Mouse (Mus musculus): ENCODE results near the gene Sf3b6.

The Sf3b6 gene

DNA sequence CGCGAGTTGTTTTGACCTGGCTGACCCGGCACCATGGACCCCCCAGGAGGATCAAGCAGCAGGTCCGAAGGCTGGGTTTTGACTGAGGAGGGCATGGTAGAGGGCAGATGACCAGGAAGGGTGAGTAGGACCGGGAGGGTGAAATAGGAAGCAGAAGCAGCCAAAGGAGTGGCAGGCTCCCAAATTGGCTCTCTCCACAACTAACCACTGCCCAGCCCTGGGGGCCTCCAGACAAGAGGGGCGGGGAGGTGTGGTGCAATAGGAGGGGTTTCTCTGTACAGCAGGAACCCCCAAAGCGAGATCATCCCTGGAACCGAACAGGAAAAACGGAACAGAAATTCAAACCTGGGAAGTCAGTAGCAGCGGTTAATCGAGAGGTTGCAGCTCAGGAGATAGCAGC lies 23.4 kb downstream of the Sf3b6 start:
- no peak for DNase-seq (ENCODE audit: low read depth, low spot score)

DNA sequence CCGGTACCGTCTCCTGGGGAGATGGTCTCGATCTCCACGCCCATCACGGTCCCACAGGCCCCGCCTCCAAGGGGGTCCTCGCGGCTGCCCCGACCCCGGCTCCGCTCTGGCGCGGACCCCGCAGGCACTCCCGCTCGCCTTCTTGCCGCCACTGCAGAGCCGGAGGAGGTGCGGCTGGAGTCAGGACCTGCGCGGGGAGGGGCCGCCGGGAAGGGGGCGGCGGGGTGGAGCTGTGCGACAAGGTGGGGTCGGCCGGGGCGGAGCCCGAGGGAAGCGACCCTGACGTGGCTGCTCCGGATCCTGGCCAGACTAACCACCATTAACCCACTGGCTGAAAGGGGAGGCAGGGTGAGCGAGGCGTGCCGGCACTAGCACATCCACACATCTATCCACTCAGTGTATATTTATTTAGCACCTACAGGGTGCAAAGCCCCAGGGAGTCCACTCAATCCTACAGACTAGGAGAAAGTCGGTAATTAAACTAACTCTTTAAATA lies 24.1 kb downstream of the Sf3b6 start, which contains the start of gene Fkbp1b:
TSS of gene Fkbp1b (minus strand) at position 200 of the 496 bp plus-strand sequence.
- DNase-seq (ENCODE audit: low read depth, low spot score), result peak; percentile 56

DNA sequence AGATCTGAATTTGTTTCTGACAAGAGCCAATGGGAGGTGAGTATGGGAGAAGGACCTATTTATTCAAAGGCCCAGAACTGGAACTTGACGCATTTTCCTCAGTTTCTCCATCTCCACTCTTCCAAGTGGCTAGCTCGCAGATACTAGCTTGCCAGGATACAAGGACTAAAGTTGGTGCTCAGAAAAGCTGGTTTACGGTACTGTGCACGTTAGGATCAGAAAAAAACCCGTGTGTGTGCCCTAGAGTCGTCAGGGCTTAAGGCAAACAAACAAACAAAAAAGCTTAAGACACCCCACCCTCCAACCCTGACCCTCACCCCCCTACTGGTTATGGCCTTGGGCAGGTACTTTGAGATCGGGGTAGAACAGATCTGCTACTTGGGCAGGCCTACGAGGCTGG lies 25.1 kb downstream of the Sf3b6 start:
- no peak for DNase-seq (ENCODE audit: low read depth, low spot score)

DNA sequence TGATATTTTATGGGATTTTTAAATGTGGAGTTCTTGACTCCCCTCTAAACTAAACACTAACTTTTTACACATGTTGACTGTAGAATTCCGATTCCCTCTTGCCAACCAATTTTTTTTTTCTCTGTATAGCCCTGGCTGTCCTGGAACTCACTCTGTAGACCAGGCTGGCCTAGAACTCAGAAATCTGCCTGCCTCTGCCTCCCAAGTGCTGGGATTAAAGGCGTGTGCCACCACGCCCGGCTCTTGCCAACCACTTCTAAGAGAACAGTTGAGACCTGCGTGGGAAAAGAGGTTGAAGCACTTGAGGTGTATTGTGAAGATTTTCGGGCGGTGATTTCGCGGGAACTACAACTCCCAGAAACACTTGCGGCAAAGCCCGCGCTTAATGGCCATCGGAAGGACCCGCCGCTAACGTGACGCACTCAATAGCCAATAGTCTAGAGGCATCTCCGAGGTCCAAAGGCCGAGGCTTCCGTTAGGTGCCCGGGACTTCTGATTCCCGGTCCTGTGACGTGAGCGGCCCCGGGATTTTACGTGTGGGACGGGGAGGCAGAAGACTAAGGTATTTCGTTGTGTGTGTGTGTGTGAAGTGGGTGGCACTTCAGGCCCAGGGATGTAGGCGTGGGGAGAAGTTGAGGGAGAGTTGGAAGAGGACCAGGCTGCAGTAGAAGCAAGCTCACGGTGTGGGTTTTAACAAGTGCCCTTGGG lies 25.7 kb downstream of the Sf3b6 start, which contains the start of gene Wdcp:
TSS of gene Wdcp (plus strand) at position 414 of the 708 bp plus-strand sequence.
- DNase-seq (ENCODE audit: low read depth, low spot score), result peak; percentile 74

DNA sequence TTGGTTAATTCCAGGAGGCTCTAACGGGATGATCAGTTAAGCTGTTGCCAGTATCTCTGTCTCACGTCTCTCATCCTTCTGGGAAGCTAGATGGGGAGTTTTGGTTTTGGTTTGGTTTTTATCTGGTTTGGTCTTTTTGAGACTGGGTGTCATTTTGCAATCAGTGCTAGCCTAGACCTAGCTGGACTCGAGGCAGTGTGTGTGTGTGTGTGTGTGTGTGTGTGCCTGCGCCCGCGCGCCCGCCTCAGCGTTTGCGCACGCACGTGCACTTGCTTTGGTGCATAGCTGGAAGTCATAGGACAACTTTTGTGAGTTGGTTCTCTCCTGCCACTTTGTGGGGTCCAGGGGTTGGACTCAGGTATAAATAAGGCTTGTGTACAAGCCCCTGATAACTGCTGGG lies 26.4 kb downstream of the Sf3b6 start:
- no peak for DNase-seq (ENCODE audit: low read depth, low spot score)

DNA sequence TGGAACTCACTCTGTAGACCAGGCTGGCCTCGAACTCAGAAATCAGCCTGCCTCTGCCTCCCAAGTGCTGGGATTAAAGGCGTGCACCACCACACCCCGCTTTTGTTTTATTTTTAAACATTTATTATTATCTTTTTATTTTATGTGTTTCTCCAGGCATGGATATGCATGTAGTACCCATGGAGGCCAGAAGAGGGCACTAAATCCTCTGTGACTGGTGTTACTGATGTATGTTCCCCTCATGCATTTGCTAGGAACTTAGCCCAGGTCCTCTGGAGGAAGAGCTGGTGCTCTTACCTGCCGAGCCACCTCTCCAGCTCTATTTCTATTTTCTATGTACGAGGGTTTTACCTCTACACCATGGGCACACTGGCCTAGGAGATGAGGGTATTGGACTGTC lies 38.8 kb downstream of the Sf3b6 start:
- no peak for DNase-seq (ENCODE audit: low read depth, low spot score)

DNA sequence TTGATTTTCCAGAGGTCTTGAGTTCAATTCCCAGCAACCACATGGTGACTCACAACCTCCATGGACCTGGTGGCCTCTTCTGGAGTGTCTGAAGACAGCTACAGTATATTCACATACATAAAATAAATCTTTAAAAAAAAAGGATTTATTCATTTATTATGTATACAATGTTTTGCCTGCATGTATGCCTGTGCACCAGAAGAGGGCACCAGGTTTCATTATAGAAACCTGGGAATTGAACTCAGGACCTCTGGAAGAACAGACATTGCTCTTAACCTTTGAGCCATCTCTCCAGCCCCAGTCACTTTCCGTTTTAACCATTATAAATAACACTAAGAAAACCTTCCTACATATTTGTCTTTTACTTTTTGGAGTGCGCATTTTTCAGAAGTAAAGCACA lies 39.5 kb downstream of the Sf3b6 start:
- no peak for DNase-seq (ENCODE audit: low read depth, low spot score)

DNA sequence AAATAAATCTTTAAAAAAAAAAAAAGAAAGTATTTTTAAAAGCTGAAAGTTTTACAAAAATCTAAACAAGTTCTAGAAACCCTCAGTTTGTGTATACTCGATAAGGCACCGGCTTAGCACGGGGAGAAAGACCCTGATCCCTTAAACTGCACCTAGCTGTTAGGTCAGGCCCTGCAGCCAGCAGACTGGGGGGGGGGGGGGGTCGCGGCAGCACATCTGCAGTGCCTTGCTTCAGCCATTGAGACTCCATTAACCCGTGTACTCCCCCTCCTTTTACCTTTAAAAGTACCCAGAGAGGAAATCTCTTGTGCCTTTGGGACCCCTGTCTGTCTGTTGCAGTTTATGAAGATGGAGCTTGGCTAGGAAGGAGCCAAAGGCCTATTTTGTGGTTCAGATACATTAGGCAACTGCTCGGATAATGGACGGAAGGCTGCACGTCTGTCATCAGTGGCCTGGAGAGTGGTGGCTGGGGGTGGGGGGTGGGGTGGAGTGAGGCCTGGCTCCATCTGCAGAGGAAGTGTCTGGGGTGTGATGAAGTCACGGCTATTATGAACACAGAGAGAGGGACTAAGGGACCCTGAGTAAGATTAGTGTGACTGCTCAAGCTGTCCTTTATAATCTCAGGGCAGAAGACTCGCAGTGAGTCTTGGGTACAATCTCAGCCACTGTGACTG lies 42.0 kb downstream of the Sf3b6 start:
- no peak for DNase-seq (ENCODE audit: low read depth, low spot score)

DNA sequence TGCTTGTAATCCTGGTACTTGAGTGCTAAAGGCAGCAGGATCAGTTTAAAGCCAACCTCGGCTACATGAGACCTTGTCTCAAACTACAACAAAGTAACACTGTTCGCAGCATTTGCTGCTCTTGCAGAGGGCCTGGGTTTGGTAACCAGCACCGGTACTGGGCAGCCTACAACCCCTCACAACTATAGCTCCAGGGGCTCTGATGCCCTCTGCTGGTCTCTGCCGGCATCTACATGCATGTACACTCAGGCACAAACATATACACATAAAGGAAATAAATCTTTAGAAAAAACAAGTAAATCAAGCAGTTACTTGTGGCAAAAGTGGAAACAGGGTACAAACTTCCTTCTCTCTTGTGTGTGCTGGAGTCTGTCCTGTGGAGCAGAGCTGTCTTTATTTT lies 45.3 kb downstream of the Sf3b6 start:
- DNase-seq (ENCODE audit: low read depth, low spot score), result no peak

DNA sequence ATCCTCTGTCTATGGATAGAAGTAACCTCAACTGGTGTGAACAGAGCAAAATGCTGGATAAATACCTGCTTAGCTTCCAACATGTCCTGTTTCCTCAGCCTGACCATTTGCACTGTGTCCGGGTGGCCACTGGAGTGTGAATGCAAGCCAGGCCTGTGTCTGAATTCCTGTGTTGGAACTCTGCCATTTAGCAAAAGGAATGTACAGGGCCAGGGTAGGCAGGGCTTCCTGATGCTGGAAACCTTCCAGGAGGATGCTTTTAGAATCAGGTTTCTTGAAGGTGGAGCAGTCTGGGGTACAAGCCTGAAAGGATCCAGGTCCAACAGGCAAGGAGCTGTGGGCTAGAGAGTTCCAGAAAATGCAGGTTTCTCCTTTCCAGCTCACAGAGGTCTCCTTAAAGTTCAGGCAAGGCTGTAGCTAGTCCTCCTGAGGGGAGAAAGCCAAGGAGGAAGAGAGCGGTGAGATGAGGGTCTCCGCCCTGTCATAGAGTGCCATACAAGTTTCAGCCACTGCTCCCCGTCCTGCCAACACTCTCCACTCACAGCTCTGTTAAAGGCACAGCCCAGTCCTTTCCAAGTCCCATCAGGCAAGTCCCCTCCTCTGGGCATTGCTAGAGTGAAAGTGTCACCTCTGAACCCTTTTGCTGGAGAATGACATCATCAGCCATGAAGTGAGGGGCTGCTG lies 46.5 kb downstream of the Sf3b6 start:
- no peak for DNase-seq (ENCODE audit: low read depth, low spot score)

DNA sequence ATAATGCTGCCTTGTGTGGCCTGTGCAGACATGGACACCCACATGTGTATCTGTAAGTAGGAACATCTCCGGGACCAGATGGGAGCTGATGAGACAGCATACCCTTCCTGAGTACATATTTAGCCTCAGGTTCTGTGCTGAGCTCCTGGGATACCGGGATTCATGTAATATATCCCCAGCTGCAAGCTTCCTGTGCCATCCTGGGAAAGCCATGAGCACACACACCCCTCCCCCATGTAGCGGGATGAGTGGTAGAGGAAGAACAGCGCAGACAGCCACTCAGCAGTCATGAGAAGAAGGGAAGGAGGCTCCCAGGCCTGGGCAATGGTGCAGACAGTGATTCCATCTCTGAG lies 47.0 kb downstream of the Sf3b6 start:
- DNase-seq (ENCODE audit: low read depth, low spot score), result no peak

DNA sequence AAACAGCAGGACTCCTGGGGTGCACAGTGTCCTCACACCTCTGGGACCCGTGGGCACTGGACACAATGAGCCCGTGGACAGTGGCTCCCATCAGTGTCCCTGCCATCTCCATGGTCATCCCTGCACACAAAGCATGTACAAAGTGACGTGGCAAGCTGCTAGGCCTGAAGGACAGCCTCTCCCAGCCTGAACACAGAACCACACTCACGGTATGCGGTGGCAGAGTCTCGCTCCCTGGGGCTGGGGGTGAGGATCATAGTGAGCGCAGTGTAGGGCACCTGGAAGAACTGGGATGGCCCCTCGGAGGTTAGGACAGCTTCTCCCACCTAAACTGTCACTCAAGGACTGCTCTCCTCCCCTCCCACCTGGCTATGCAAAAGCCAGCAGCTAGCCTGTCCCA lies 51.6 kb downstream of the Sf3b6 start:
- DNase-seq (ENCODE audit: low read depth, low spot score), result no peak

DNA sequence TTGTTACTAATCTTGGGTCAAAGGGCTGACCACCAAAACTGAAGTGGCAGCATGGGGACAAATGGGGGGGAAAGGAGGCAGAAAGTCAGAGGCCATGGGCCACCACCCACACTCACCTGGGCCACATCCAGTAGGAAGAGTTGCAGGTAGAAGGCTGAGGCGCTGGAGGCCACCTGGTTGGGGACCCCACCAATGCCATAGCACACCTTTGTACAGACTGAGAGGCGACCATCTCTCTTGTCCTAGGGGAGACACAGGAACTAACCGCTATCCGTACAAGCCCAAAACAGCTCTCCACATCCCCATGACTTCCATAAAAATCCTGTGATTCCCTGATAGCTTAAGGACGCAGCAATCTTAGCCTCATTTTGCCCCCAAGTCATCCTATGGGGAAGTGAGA lies 53.9 kb downstream of the Sf3b6 start:
- DNase-seq (ENCODE audit: low read depth, low spot score), result no peak

DNA sequence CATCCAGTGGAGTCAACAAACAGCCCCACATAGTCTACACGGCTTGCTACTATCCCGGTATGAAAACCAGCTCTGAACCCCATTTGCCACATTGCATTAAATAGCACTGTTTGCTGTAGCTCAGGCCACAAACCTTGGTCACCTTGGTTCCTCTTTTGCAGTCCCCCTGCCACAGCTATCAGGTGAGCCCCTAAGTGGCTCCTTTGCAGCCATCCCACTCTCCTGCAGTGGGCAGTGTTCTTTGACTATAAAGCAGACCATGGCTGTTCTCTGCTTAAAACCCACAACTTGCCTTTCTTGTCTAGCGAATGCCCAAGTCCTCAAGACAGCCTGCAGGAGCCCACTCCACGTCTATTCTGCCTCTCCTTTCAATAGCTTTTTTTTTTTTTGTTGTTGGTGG lies 54.9 kb downstream of the Sf3b6 start:
- DNase-seq (ENCODE audit: low read depth, low spot score), result no peak

DNA sequence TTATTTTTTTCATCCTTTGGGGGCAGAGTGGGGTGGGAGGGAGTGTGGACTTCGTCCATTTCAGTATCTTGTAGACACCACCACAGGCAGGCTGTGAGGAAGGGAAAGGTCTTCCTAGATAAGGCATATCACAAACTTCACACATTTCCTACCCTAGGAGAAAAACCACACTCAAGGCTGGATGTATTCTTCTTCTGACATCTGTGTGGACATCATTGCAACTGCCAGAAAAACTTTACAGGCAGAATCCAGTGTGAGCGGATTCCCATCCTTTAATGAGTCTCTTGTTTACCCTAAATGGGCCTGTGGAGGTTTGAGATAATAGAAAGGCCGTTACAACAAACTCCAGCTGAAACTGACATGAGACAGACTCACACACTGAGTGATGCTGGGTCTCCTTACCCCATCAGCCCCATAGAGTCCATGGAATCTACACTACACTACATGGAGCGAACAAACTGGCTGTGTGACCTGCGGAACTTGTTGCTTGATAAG lies 55.7 kb downstream of the Sf3b6 start:
- no peak for DNase-seq (ENCODE audit: low read depth, low spot score)

DNA sequence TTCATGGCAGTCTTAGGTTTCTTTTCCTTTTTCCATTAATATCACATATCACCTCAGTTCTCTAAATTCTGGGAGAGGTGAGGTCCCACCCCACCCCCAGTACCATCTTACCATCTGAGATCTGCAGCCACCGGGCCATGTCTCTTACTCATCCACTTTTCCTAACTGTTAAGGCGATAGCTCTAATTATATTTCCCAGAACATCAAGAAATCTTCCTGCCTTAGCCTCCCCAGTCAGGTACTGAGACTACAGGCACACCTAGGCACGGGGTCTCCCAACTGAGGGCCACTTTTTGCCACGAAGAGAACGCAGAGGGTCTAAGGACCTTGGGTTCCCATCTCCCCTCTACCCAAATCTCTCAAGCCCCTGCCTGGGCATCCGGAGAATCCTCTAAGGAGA lies 56.2 kb downstream of the Sf3b6 start:
- DNase-seq (ENCODE audit: low read depth, low spot score), result no peak

DNA sequence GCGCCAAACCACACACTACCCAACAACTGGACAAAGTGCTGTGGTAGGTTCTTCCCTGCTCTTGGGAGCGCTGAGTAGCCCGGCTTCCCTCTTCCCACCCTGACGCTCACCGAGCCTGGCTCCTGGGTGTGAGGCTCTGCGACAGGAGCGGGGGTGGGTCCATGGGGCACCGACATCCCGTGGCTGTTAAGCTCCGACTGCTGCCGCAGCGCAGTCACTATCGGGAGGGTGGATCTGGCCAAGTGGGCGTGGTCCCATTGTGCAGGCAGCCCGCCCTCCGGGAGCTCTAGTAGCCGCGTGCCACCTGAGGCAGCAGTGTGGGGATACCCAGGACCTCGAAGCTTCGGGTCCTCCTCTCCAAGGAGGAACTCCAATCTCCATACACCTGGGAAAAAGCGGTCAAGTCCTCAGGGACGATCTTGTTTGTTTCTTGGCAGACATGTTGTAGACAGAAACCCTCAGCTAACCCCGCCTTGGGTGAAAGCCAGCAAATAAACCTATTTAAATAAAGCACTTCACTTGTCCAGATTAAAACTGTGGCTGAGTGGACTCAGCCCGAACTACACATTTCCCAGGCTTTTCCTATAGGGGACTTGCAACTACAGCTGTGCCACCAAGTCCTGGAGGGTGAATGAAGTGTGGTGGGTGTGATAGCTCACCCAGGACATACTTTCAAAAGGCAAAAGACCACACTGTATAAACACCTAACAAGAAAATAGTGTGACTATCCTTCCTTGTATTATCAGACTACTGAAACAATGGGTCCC lies 57.0 kb downstream of the Sf3b6 start, which contains the start of gene Mfsd2b:
TSS of gene Mfsd2b (minus strand) at position 199 of the 767 bp plus-strand sequence.
- peak; percentile 68 for DNase-seq (ENCODE audit: low read depth, low spot score)

DNA sequence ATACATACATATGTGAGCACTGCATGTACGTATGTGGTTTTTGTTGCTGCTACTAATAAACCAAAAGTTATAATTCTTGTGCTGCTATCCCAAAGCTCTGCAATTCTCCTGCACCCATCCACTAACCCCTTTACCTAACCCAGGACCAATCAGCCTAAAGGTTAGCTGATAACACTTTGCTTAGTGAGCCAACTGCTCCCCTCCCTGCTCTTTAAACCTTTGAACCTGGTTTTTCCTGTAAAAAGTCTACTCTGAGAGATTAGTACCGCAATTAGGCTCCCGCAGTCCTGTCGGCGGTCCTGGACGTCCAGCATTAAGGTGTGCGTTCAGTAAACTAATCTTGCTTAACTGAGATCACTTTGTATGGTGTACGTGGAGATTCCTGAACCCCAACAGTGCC lies 58.3 kb downstream of the Sf3b6 start:
- no peak for DNase-seq (ENCODE audit: low read depth, low spot score)

Measured in WW6 (cell line).